9 mouse cellular contexts compared by ENCODE assay signal in the genomic region with DNA sequence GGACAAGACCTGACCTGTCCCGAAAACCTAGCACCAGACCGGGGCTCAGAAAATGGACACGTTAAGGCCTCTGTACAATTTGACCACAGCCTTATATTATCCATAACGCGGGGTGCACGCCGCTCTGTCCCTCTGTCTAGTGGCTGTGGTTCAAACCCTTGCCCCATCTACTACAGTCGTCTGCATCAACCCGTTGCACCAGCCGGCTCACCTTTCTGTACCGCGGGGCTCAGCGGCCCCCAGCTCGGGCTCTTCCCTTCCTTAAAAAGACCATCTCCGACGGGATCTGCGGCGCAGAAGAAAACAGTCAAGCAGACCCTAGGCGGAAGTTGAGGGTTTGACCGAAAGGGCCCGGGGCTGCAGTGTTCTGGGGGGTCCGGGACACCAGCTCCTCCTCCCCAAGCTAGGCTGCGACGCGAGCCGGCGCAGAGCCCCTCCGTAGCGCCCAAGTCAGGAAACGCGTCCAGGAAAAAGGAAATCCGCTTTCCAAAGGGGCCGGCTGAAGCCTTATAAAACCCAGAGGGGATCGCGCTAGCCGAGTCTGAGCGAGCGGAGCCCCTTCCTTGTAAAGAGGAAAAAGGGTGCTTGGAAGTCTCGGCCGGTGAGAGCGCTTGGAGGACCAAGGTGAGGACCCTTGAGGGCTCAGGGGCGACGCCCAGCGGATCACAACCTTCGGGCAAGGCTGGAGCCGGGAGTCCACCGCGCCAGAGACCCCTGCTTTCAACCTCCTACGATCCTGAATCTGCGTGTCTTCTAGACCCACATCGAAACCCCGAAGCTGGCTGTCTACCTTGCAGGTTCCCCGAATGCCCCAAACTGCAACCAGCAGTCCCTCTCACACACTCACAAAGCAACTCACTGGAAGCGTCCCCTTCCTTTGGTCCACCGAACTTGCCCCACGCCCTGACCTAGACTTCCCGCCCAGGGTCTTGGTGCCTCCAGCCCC. TPM values are rescaled to one million over a fixed set of nuclear protein-coding genes. Genes with fewer than 3 reads are reported as not detected.
A peak's percentile ranks its signal among the peaks of the same experiment; 100 is the strongest.
DNase-seq lines count a peak whose midpoint lies in the region; ATAC-seq and TF ChIP-seq lines count a peak whose summit lies in the region.
"Had no signal": no experiment of that assay in that cellular context is flagged by ENCODE, and none has a peak within 500 bp of the region (broad histone marks: within the 10 kb centered on the region; RNA-seq: fewer than 3 reads in every experiment).

No protein-coding gene starts in this region.

- H3K4me3 ChIP-seq in kidney, postnatal 0 days (replicated peaks; ENCODE audit: low read depth, low read length): peak overlapping the region; percentile 26
- peak overlapping the region; percentile 21 for H3K4me3 ChIP-seq in forebrain, embryonic 13.5 days
- peak overlapping the region; percentile 22 for H3K4me3 ChIP-seq in limb, embryonic 14.5 days (replicated peaks; ENCODE audit: low read length)
- peak overlapping the region; percentile 20 for H3K4me3 ChIP-seq in stomach, embryonic 14.5 days (ENCODE audit: low read depth, low read length)

- 1% methylated on average over 57 of the region's 57 CpGs for WGBS in kidney, postnatal 0 days
- under 1% methylated on average over 57 of the region's 57 CpGs for WGBS in forebrain, embryonic 13.5 days
- under 1% methylated on average over 55 of the region's 57 CpGs for WGBS in limb, embryonic 14.5 days
- 1% methylated on average over 57 of the region's 57 CpGs for WGBS in stomach, embryonic 14.5 days

- H3K36me3 ChIP-seq in kidney, postnatal 0 days (ENCODE audit: insufficient read depth, low read length): no peaks in the 10 kb centered on the region
- H3K36me3 ChIP-seq in forebrain, embryonic 13.5 days (ENCODE audit: poor library complexity, severe bottlenecking): no peaks in the 10 kb centered on the region
- H3K36me3 ChIP-seq in limb, embryonic 14.5 days (ENCODE audit: control insufficient read depth, insufficient read depth, low read length): no peaks in the 10 kb centered on the region
- no peaks in the 10 kb centered on the region for H3K36me3 ChIP-seq in stomach, embryonic 14.5 days (ENCODE audit: control insufficient read depth, insufficient read depth, low read length)

- no peak for ATAC-seq in kidney, postnatal 0 days (replicated peaks; ENCODE audit: low FRiP score, low read depth)
- no peak for ATAC-seq in forebrain, embryonic 13.5 days
- ATAC-seq in limb, embryonic 14.5 days (ENCODE audit: low FRiP score, low read depth): no peak
- ATAC-seq in stomach, embryonic 14.5 days (ENCODE audit: insufficient number of reproducible peaks, insufficient read depth, low FRiP score, low read depth): no peak

- no peaks in the 10 kb centered on the region for H3K9me3 ChIP-seq in kidney, postnatal 0 days (replicated peaks; ENCODE audit: low read length)
- H3K9me3 ChIP-seq in forebrain, embryonic 13.5 days (replicated peaks): no peaks in the 10 kb centered on the region
- H3K9me3 ChIP-seq in limb, embryonic 14.5 days (ENCODE audit: control insufficient read depth, low read length): no peaks in the 10 kb centered on the region
- H3K9me3 ChIP-seq in stomach, embryonic 14.5 days (ENCODE audit: control insufficient read depth, low read depth, low read length): no peaks in the 10 kb centered on the region

- H3K4me2 ChIP-seq in kidney, postnatal 0 days (ENCODE audit: low read length): peak overlapping the region; percentile 53
- H3K4me2 ChIP-seq in forebrain, embryonic 13.5 days: peak overlapping the region; percentile 39
- peak overlapping the region; percentile 35 for H3K4me2 ChIP-seq in limb, embryonic 14.5 days (replicated peaks; ENCODE audit: low read depth, low read length, severe bottlenecking)
- H3K4me2 ChIP-seq in stomach, embryonic 14.5 days (replicated peaks; ENCODE audit: low read depth, low read length): peak overlapping the region; percentile 37

- TF ChIP-seq POLR2A in limb, embryonic 14.5 days (IDR thresholded peaks at IDR 0.05; ENCODE audit: borderline replicate concordance, extremely low read depth, insufficient read depth, insufficient read length): no peak

- H3K9ac ChIP-seq in kidney, postnatal 0 days (ENCODE audit: low read depth, low read length): no peak overlapping the region
- no peak overlapping the region for H3K9ac ChIP-seq in forebrain, embryonic 13.5 days
- no peak overlapping the region for H3K9ac ChIP-seq in limb, embryonic 14.5 days (ENCODE audit: low read depth, low read length, severe bottlenecking)
- no peak overlapping the region for H3K9ac ChIP-seq in stomach, embryonic 14.5 days (replicated peaks; ENCODE audit: low read depth, low read length)

- no peak for TF ChIP-seq CTCF in kidney, postnatal 0 days (IDR thresholded peaks at IDR 0.05; ENCODE audit: low read depth)

- H3K27ac ChIP-seq in kidney, postnatal 0 days: no peak overlapping the region
- H3K27ac ChIP-seq in forebrain, embryonic 13.5 days: no peak overlapping the region
- H3K27ac ChIP-seq in limb, embryonic 14.5 days (replicated peaks; ENCODE audit: low read depth, low read length): no peak overlapping the region
- no peak overlapping the region for H3K27ac ChIP-seq in stomach, embryonic 14.5 days (ENCODE audit: low read length)

- peaks cover 71% of the 10 kb centered on the region for H3K27me3 ChIP-seq in kidney, postnatal 0 days (ENCODE audit: insufficient read depth, low read length)
- H3K27me3 ChIP-seq in forebrain, embryonic 13.5 days: peaks cover 94% of the 10 kb centered on the region
- peaks cover 77% of the 10 kb centered on the region for H3K27me3 ChIP-seq in limb, embryonic 14.5 days (ENCODE audit: control insufficient read depth, insufficient read depth, low read length)
- peaks cover 67% of the 10 kb centered on the region for H3K27me3 ChIP-seq in stomach, embryonic 14.5 days (ENCODE audit: control insufficient read depth, insufficient read depth, low read length)

- no peak for DNase-seq in kidney, postnatal 0 days (ENCODE audit: low spot score)
- no peak for DNase-seq in kidney, postnatal 25 days
- no peak for DNase-seq in limb, embryonic 14.5 days (ENCODE audit: low spot score)
- no peak for DNase-seq in cerebellum, postnatal 36 days
- no peak for DNase-seq in kidney, adult 9 months
- DNase-seq in cerebellum, postnatal 25 days: no peak
- DNase-seq: kidney, postnatal 10 days had no signal

- H3K4me1 ChIP-seq in kidney, postnatal 0 days (replicated peaks; ENCODE audit: insufficient read depth, low read length): peaks cover 5% of the 10 kb centered on the region; the same call in 1 of the 2 replicates
- peaks cover 30% of the 10 kb centered on the region for H3K4me1 ChIP-seq in forebrain, embryonic 13.5 days
- peaks cover 15% of the 10 kb centered on the region; the same call in 1 of the 2 replicates for H3K4me1 ChIP-seq in limb, embryonic 14.5 days (ENCODE audit: control insufficient read depth, insufficient read depth, low read length)
- H3K4me1 ChIP-seq in stomach, embryonic 14.5 days (ENCODE audit: control insufficient read depth, insufficient read depth, low read length): peaks cover 15% of the 10 kb centered on the region

RNA-seq across cellular contexts. Expression of a gene that starts 0.8 kb away (rescaled TPM):
- polyA plus RNA-seq in kidney, postnatal 0 days (2015; fragmentation: Nextera tagmentation; extraction: Ambion mirVana): 0.14 and 0.20 TPM in 2 replicates
- polyA plus RNA-seq in forebrain, embryonic 13.5 days (2015; fragmentation: Nextera tagmentation; extraction: Ambion mirVana): not detected in 2 replicates
- polyA plus RNA-seq in limb, embryonic 14.5 days (2012; rRNA removed): 0.05 TPM in 1 of 2 replicates, not detected in the other
- polyA plus RNA-seq in limb, embryonic 14.5 days (2014; fragmentation: Nextera tagmentation; extraction: Ambion mirVana): 0.14 TPM in 1 of 2 replicates, not detected in the other
- polyA plus RNA-seq in stomach, embryonic 14.5 days (2014; fragmentation: Nextera tagmentation; extraction: Ambion mirVana): 1.2 TPM in 1 of 2 replicates, not detected in the other

RNA-seq across cellular contexts. Expression of a gene that starts 8.5 kb away (rescaled TPM):
- not detected in 2 replicates for polyA plus RNA-seq in kidney, postnatal 0 days (2015; fragmentation: Nextera tagmentation; extraction: Ambion mirVana)
- not detected in 2 replicates for polyA plus RNA-seq in forebrain, embryonic 13.5 days (2015; fragmentation: Nextera tagmentation; extraction: Ambion mirVana)
- polyA plus RNA-seq in limb, embryonic 14.5 days (2012; rRNA removed): not detected in 2 replicates
- polyA plus RNA-seq in limb, embryonic 14.5 days (2014; fragmentation: Nextera tagmentation; extraction: Ambion mirVana): not detected in 2 replicates
- polyA plus RNA-seq in stomach, embryonic 14.5 days (2014; fragmentation: Nextera tagmentation; extraction: Ambion mirVana): 0.36 and 0.38 TPM in 2 replicates

RNA-seq across cellular contexts. Expression of a gene that starts 29.7 kb away (rescaled TPM):
- polyA plus RNA-seq in kidney, postnatal 0 days (2015; fragmentation: Nextera tagmentation; extraction: Ambion mirVana): not detected in 2 replicates
- polyA plus RNA-seq in forebrain, embryonic 13.5 days (2015; fragmentation: Nextera tagmentation; extraction: Ambion mirVana): 0.76 and 1.3 TPM in 2 replicates
- polyA plus RNA-seq in limb, embryonic 14.5 days (2012; rRNA removed): 0.49 and 0.63 TPM in 2 replicates
- 0.07 and 0.10 TPM in 2 replicates for polyA plus RNA-seq in limb, embryonic 14.5 days (2014; fragmentation: Nextera tagmentation; extraction: Ambion mirVana)
- polyA plus RNA-seq in stomach, embryonic 14.5 days (2014; fragmentation: Nextera tagmentation; extraction: Ambion mirVana): 0.33 and 0.46 TPM in 2 replicates

RNA-seq across cellular contexts. Expression of a gene that starts 50.9 kb away (rescaled TPM):
- 0.08 TPM in 2 replicates for polyA plus RNA-seq in kidney, postnatal 0 days (2015; fragmentation: Nextera tagmentation; extraction: Ambion mirVana)
- polyA plus RNA-seq in forebrain, embryonic 13.5 days (2015; fragmentation: Nextera tagmentation; extraction: Ambion mirVana): 0.56 and 0.57 TPM in 2 replicates
- 0.01 TPM in 1 of 2 replicates, not detected in the other for polyA plus RNA-seq in limb, embryonic 14.5 days (2012; rRNA removed)
- polyA plus RNA-seq in limb, embryonic 14.5 days (2014; fragmentation: Nextera tagmentation; extraction: Ambion mirVana): not detected in 2 replicates
- polyA plus RNA-seq in stomach, embryonic 14.5 days (2014; fragmentation: Nextera tagmentation; extraction: Ambion mirVana): not detected in 2 replicates
